Mouse (Mus musculus) ZHBTc4 (cell line): ENCODE data around the gene Elf2.

Source experiments
- DNase-seq: peaks from one replicate; pipeline ENCODE4 v3.0.0-alpha.2; 2011; ENCODE audit warnings: low read depth, low spot score

Elf2 gene

GRCm38 (mm10) chr3:51278433-51278832 lies 62.0 kb downstream of the Elf2 start:
- no peak for DNase-seq

GRCm38 (mm10) chr3:51277201-51278150 lies 63.0 kb downstream of the Elf2 start:
- DNase-seq, result peak; percentile 91

GRCm38 (mm10) chr3:51276421-51277111 lies 63.9 kb downstream of the Elf2 start:
- DNase-seq, result peak; percentile 65

- peak; percentile 99 for DNase-seq
Observed at GRCm38 (mm10) chr3:51275956-51276398, 64.5 kb downstream of the Elf2 start.

GRCm38 (mm10) chr3:51270069-51270817 lies 70.2 kb downstream of the Elf2 start:
- no peak for DNase-seq

- DNase-seq, result no peak
Observed at GRCm38 (mm10) chr3:51268434-51268833, 72.0 kb downstream of the Elf2 start.

- DNase-seq, result no peak
Observed at GRCm38 (mm10) chr3:51262942-51263341, 77.5 kb downstream of the Elf2 start.

GRCm38 (mm10) chr3:51258070-51258469 lies 82.4 kb downstream of the Elf2 start:
- DNase-seq, result no peak

- no peak for DNase-seq
Observed at GRCm38 (mm10) chr3:51256450-51256849, 84.0 kb downstream of the Elf2 start.

GRCm38 (mm10) chr3:51254784-51255183 lies 85.7 kb downstream of the Elf2 start:
- DNase-seq, result no peak

GRCm38 (mm10) chr3:51252689-51253402 lies 87.6 kb downstream of the Elf2 start:
- no peak for DNase-seq

GRCm38 (mm10) chr3:51252223-51252622 lies 88.2 kb downstream of the Elf2 start:
- no peak for DNase-seq

- no peak for DNase-seq
Observed at GRCm38 (mm10) chr3:51251057-51251456, 89.4 kb downstream of the Elf2 start.

- DNase-seq, result no peak
Observed at GRCm38 (mm10) chr3:51249866-51250265, 90.6 kb downstream of the Elf2 start.

- DNase-seq, result peak; percentile 58
Observed at GRCm38 (mm10) chr3:51249460-51249859, 91.0 kb downstream of the Elf2 start.

- no peak for DNase-seq
Observed at GRCm38 (mm10) chr3:51248600-51248999, 91.9 kb downstream of the Elf2 start.

GRCm38 (mm10) chr3:51247704-51248103 lies 92.8 kb downstream of the Elf2 start:
- peak; percentile 43 for DNase-seq

GRCm38 (mm10) chr3:51239541-51239940 lies 100.9 kb downstream of the Elf2 start:
- no peak for DNase-seq

GRCm38 (mm10) chr3:51238515-51238914 lies 101.9 kb downstream of the Elf2 start:
- peak; percentile 50 for DNase-seq

- no peak for DNase-seq
Observed at GRCm38 (mm10) chr3:51234752-51235055, 105.8 kb downstream of the Elf2 start.
